Mouse (Mus musculus) small intestine, adult 2 months (tissue): ENCODE measurements at regions not wholly inside any gene's neighbourhood (a gene's known extent, or its start where the extent isn't known, plus 50 kb on each side); places are given as distances from the start of the nearest gene placed in this dataset.

Source experiments
- H3K27ac ChIP-seq: fragments of 200-500 bp; 2 replicates; pipeline ENCODE4 v1.5.1; 2012; ENCODE audit warnings: low read depth, low read length, control low read depth, inconsistent platforms; ENCODE audit not compliant: insufficient read depth
- H3K27me3 ChIP-seq: fragments of 200-500 bp; 2 replicates; pipeline ENCODE4 v1.6.1; 2012; ENCODE audit warnings: mild to moderate bottlenecking, moderate library complexity, low read length, inconsistent platforms; ENCODE audit not compliant: control insufficient read depth, insufficient read depth
- H3K36me3 ChIP-seq: fragments of 200-500 bp; 2 replicates; pipeline ENCODE4 v1.6.1; 2012; ENCODE audit warnings: mild to moderate bottlenecking, low read length, control low read depth, inconsistent platforms; ENCODE audit not compliant: control insufficient read depth, insufficient read depth
- H3K4me1 ChIP-seq: fragments of 200-500 bp; 2 replicates; pipeline ENCODE4 v1.6.1; 2012; ENCODE audit warnings: low read length, inconsistent platforms, mixed read lengths; ENCODE audit not compliant: control insufficient read depth, insufficient read depth, insufficient read length
- H3K4me3 ChIP-seq: fragments of 200-500 bp; 2 replicates; pipeline ENCODE4 v1.5.1; 2012; ENCODE audit warnings: low read depth, mild to moderate bottlenecking, control low read depth, inconsistent platforms, low read length, moderate library complexity
- CTCF ChIP-seq: fragments of 200-500 bp; IDR thresholded peaks from 2 replicates; pipeline ENCODE4 v1.5.1; 2012; ENCODE audit warnings: low read depth, mild to moderate bottlenecking, control low read depth, inconsistent platforms, low read length, moderate library complexity, mixed read lengths; ENCODE audit not compliant: insufficient replicate concordance, insufficient read length; ENCODE audit errors: extremely low read depth
- POLR2A ChIP-seq: fragments of 200-500 bp; IDR thresholded peaks from 2 replicates; pipeline ENCODE4 v1.6.1; 2012; ENCODE audit warnings: low read depth, mild to moderate bottlenecking, control low read depth, inconsistent platforms, low read length, moderate library complexity
- WGBS: fragments of 180-500 bp; shearing (Covaris S2); methylation state at CpG from one replicate; pipeline ENCODE4 v1.1.7; 2018; 5-methylcytosine and 5-hydroxymethylcytosine counted together

DNA sequence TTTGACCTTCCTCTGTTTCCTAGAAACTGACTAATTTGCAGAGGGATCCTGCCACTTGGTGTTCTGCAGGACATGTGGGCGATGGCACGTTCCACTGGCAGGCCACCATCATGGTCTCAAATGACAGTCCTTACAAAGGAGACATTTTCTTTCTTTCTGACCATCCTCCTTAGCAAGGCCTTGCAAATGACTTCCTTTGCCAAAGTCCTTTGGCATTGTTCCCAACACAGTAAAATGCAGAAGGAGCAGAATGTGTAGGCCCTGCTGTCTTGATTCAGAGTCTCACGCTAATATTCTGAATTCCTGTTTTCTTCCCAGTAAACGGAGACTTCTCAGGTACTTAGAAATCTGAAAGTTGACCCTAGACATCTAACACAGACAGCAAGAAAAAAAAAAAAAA, 308.3 kb upstream of the Cxadr start:
- TF ChIP-seq CTCF (no peak), POLR2A (no peak)
- H3K36me3 ChIP-seq = no peaks in the 10 kb centered on the region
- no peaks in the 10 kb centered on the region for H3K27me3 ChIP-seq
- no peak overlapping the region for H3K27ac ChIP-seq
- no peaks in the 10 kb centered on the region for H3K4me1 ChIP-seq
- WGBS = 81% methylated on average over 4 of the region's 4 CpGs
- no peak overlapping the region for H3K4me3 ChIP-seq

DNA sequence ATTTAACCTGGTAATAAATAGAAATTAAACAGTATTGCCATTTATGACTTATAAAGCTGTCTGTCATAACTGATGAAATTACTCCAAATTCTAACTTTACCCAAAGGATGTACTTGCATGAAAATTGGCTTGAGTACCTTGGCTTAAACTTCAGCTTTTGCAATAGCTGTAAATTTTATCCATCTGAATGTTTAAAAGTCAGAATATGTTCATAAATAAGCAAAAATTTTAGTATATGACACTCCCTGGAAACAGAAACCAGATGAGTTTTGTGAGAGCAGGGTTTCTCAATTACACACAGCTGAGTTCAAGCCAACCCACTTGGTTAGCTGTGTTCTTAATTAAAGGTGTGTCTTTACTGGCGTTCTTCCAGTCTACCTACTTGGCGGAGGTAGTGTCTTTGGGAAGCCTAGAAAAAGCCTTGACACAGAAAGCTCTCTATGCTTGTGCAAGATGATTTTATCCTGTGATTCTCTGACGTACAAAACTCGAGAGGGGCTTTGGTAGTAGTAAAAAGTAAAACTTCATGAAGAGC, 311.4 kb upstream of the Cxadr start:
- Histone ChIP-seq H3K27ac (no peak overlapping the region), H3K27me3 (no peaks in the 10 kb centered on the region), H3K36me3 (no peaks in the 10 kb centered on the region), H3K4me3 (no peak overlapping the region), H3K4me1 (no peaks in the 10 kb centered on the region)
- 80% methylated on average over 4 of the region's 4 CpGs for WGBS
- TF ChIP-seq CTCF (no peak), POLR2A (no peak)

GRCm38 (mm10) chr16:77989139-77989538, 312.1 kb upstream of the Cxadr start:
- Histone ChIP-seq H3K27ac (no peak overlapping the region), H3K4me3 (no peak overlapping the region), H3K4me1 (no peaks in the 10 kb centered on the region), H3K36me3 (no peaks in the 10 kb centered on the region), H3K27me3 (no peaks in the 10 kb centered on the region)
- WGBS = 96% methylated on average over 5 of the region's 5 CpGs
- no peak for TF ChIP-seq POLR2A
- TF ChIP-seq CTCF = no peak

GRCm38 (mm10) chr16:77986884-77987529, 314.3 kb upstream of the Cxadr start:
- Histone ChIP-seq H3K4me1 (no peaks in the 10 kb centered on the region), H3K4me3 (no peak overlapping the region), H3K36me3 (no peaks in the 10 kb centered on the region), H3K27me3 (no peaks in the 10 kb centered on the region), H3K27ac (no peak overlapping the region)
- WGBS = 82% methylated on average over 10 of the region's 10 CpGs
- no peak for TF ChIP-seq CTCF
- TF ChIP-seq POLR2A = no peak

DNA sequence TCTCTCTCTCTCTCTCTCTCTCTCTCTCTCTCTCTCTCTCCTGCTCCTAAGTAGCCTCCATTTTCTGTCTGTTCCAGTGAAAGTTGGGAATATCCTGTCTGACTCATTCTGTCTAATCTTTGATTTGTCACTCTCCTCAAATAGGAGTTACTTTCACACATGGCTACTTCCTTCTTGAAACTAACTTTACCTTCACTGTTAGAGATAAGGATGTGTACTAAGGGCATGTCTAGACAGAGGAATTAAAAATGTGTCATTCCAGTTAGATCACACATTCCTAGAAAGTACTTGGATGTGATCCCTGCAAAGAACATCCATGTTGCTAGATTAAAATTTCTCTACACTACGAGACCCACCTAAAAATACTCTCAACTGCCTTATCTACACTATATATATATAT, 346.9 kb upstream of the Gm11146 start:
- no peaks in the 10 kb centered on the region for H3K27me3 ChIP-seq
- no peak overlapping the region for H3K4me3 ChIP-seq
- WGBS = 74% methylated on average over 1 of the region's 1 CpGs
- H3K36me3 ChIP-seq = no peaks in the 10 kb centered on the region
- no peaks in the 10 kb centered on the region for H3K4me1 ChIP-seq
- TF ChIP-seq CTCF (no peak), POLR2A (no peak)
- no peak overlapping the region for H3K27ac ChIP-seq

DNA sequence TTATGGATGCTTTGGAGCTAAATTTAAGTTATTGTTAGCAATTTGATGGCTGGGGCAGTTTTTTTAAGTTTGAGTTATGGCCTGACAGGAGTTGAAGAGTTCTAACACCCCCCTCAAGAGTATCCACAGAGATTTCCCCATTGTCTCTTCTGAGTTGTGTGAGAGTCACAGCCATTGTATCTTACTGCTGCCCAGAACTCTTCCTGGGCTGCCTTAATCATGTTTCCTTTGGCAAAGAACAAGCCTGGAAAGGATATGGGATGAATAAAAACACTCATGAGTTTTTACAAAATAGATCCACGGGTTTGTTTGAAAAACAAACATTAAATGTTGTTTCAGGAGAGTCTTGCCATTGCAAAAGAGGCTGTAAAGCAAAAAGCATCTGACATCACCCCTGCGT, 343.5 kb upstream of the Gm11146 start:
- H3K27me3 ChIP-seq = no peaks in the 10 kb centered on the region
- no peak overlapping the region for H3K27ac ChIP-seq
- H3K4me3 ChIP-seq = no peak overlapping the region
- TF ChIP-seq CTCF (no peak), POLR2A (no peak)
- WGBS = 39% methylated on average over 2 of the region's 2 CpGs
- no peaks in the 10 kb centered on the region for H3K4me1 ChIP-seq
- H3K36me3 ChIP-seq = no peaks in the 10 kb centered on the region

DNA sequence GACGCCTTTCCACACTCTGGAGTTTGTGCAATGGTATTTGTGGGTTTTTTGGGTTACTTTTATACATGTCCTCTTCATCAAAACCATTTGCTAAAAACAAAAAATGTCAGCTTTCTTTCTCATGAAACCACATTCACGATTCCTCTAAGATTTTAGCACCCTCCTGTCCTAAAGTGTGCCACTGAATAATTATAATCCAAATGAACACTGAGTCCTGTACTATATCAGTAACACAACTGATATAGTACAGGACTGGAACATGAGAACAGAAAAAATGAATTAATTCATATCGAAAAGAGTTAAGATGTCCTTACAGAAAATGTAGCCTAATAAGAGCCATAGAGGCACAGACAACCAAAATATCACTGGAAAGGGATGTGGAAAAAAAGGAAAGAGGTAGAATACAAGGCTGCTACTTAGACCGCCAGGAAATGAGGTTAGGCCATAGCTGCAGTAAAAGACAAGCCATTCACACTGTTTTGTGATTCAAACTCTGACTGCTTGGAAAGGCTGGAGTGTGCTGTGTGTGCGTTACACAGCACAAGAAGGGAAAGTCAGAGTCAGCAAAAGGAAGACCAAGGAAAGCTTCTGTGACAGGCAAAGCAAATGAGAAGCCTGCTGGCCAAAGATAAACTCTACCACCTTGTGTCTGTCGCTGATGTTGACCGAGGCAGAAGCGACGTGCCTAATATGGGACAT, 329.3 kb upstream of the Gm11146 start:
- Histone ChIP-seq H3K27me3 (no peaks in the 10 kb centered on the region), H3K27ac (no peak overlapping the region), H3K4me1 (no peaks in the 10 kb centered on the region), H3K36me3 (no peaks in the 10 kb centered on the region), H3K4me3 (no peak overlapping the region)
- WGBS = 71% methylated on average over 9 of the region's 9 CpGs
- TF ChIP-seq POLR2A = no peak
- TF ChIP-seq CTCF = no peak
